Mouse (Mus musculus): ENCODE results near the gene Ube2t.

GRCm38 (mm10) chr1:135023583-135023982 is 61.2 kb downstream of the Ube2t start:
- TF ChIP-seq CTCF (IDR thresholded peaks at IDR 0.05; ENCODE audit: extremely low read depth, insufficient read depth, low read length) (0 out of 2 replicates have a peak, but pooled peaks have one; percentile 12), POLR2A (IDR thresholded peaks at IDR 0.05; ENCODE audit: extremely low read depth, insufficient read depth, low read length) (no peak)

All from cortical plate, adult 2 months (tissue).